Mouse (Mus musculus): ENCODE data around the gene Wfdc13. TPM values are rescaled to one million over a fixed set of nuclear protein-coding genes. Genes with fewer than 3 reads are reported as not detected.

The Wfdc13 gene
- polyA plus RNA-seq (2015; fragmentation: Nextera tagmentation; extraction: Ambion mirVana) = 0.15 TPM in 1 of 2 replicates, not detected in the other

DNA sequence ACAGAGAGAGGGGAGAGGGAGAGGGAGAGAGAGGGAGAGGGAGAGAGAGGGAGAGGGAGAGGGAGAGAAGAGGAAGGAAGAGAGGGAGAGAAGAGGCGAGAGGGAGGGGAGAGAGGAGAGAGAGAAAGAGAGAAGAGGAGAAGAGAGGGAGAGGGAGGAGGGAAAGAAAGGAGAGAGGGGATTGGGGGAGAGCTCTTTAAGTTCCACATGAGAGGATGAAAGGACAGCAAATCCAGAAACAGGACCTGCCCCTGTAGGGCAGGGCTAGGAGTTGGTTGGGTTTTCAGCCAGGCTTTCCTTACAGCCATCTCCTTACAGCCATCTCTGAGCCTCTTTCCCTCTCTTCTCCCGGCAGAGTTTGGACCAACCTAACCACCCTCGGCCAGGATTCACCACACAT lies at the start of gene Wfdc13:
Gene Wfdc13 (plus strand): TSS at position 301 of the 400 bp plus-strand sequence.
- no peak within 1 kb of the TSS for H3K9ac ChIP-seq (ENCODE audit: low read depth, low read length)
- H3K36me3 ChIP-seq (ENCODE audit: control insufficient read depth, insufficient read depth, low read length) = no peaks in the 10 kb centered on the region
- H3K9me3 ChIP-seq (ENCODE audit: control insufficient read depth, low read length) = no peaks in the 10 kb centered on the region
- H3K27ac ChIP-seq (ENCODE audit: low read depth, low read length) = no peak within 1 kb of the TSS
- no peaks in the 10 kb centered on the region for H3K4me1 ChIP-seq (ENCODE audit: control insufficient read depth, insufficient read depth, low read depth, low read length)
- no peak within 1 kb of the TSS for H3K4me2 ChIP-seq (ENCODE audit: low read length)
- H3K4me3 ChIP-seq (ENCODE audit: low read length) = no peak within 1 kb of the TSS
- 80% methylated on average over 3 of the region's 3 CpGs for WGBS
- H3K27me3 ChIP-seq (replicated peaks; ENCODE audit: control insufficient read depth, insufficient read depth, low read length) = no peaks in the 10 kb centered on the region
- ATAC-seq = no peak

DNA sequence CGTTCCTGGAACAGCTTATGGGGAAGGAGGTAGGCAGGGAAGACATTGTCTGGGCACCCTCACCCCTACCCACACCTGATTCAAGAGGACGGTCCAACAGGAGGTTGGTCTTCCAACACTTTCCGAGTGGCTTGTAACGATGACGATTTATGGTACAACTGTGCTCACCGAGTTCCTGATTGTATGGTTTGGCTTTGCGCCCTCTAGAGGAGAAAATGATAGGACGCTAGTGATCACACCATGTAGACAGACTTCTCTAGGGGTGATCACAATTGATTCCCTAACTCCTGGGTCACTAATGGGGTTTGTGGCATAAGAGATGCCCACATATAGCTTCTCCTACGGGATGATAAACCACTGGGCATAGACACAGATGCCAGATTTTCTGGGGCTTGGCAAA lies 49.6 kb upstream of the Wfdc13 start:
- Histone ChIP-seq H3K27ac (ENCODE audit: low read depth, low read length) (no peak overlapping the region), H3K9ac (ENCODE audit: low read depth, low read length) (no peak overlapping the region), H3K4me3 (ENCODE audit: low read length) (no peak overlapping the region), H3K9me3 (ENCODE audit: control insufficient read depth, low read length) (no peaks in the 10 kb centered on the region), H3K4me2 (ENCODE audit: low read length) (no peak overlapping the region), H3K4me1 (ENCODE audit: control insufficient read depth, insufficient read depth, low read depth, low read length) (no peaks in the 10 kb centered on the region), H3K27me3 (replicated peaks; ENCODE audit: control insufficient read depth, insufficient read depth, low read length) (no peaks in the 10 kb centered on the region), H3K36me3 (ENCODE audit: control insufficient read depth, insufficient read depth, low read length) (no peaks in the 10 kb centered on the region)
- no peak for ATAC-seq
- 83% methylated on average over 9 of the region's 9 CpGs for WGBS

DNA sequence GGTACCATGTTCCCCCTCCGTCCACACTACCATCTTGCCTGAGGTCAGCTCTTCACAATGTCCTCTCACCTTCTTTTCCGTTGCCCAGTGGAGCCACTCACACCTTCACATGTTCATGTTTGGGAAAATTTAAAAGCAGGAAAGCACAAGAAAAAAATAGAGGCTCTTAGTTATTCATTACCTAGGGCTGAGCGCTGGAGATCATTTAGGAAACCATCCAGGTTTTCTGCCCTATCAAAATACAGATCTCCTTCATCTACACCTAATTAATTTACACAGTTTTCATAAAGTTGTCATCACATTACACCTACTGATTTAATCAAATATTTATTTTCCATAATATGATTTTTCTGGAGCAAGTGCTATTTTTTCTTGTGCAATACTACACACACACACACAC lies 46.2 kb upstream of the Wfdc13 start, which contains the start of gene Wfdc16:
Gene Wfdc16 (minus strand): TSS at position 101 of the 400 bp plus-strand sequence.
- no peak within 1 kb of the TSS for H3K9ac ChIP-seq (ENCODE audit: low read depth, low read length)
- WGBS = 91% methylated on average over 3 of the region's 3 CpGs
- H3K27me3 ChIP-seq (replicated peaks; ENCODE audit: control insufficient read depth, insufficient read depth, low read length) = no peaks in the 10 kb centered on the region
- no peak within 1 kb of the TSS for H3K4me3 ChIP-seq (ENCODE audit: low read length)
- no peak within 1 kb of the TSS for H3K4me2 ChIP-seq (ENCODE audit: low read length)
- ATAC-seq = no peak
- H3K36me3 ChIP-seq (ENCODE audit: control insufficient read depth, insufficient read depth, low read length) = no peaks in the 10 kb centered on the region
- no peaks in the 10 kb centered on the region for H3K9me3 ChIP-seq (ENCODE audit: control insufficient read depth, low read length)
- no peaks in the 10 kb centered on the region for H3K4me1 ChIP-seq (ENCODE audit: control insufficient read depth, insufficient read depth, low read depth, low read length)
- no peak within 1 kb of the TSS for H3K27ac ChIP-seq (ENCODE audit: low read depth, low read length)

DNA sequence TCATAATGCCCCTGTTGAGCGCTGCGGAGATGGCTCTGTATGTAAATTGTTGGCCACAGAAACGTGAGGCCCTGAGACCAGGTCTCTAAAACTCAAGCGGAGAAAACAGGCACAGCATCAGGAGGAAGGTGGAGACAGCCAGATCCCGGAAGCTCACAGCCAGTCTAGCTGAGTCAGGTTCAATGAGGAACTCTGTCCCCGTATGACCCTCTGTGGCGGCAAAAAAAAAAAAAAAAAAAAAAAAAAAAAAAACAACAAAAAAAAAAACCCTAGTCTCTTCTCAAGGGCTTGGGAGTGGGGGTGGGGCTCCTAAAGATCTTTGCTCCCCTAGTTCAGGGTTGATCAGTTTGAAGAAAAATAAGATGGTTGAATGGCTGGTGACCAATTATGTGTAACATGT lies 43.8 kb upstream of the Wfdc13 start:
- no peak overlapping the region for H3K27ac ChIP-seq (ENCODE audit: low read depth, low read length)
- no peaks in the 10 kb centered on the region for H3K9me3 ChIP-seq (ENCODE audit: control insufficient read depth, low read length)
- 70% methylated on average over 7 of the region's 7 CpGs for WGBS
- H3K4me1 ChIP-seq (ENCODE audit: control insufficient read depth, insufficient read depth, low read depth, low read length) = no peaks in the 10 kb centered on the region
- no peak overlapping the region for H3K4me2 ChIP-seq (ENCODE audit: low read length)
- H3K27me3 ChIP-seq (replicated peaks; ENCODE audit: control insufficient read depth, insufficient read depth, low read length) = no peaks in the 10 kb centered on the region
- H3K36me3 ChIP-seq (ENCODE audit: control insufficient read depth, insufficient read depth, low read length) = no peaks in the 10 kb centered on the region
- ATAC-seq = no peak
- H3K9ac ChIP-seq (ENCODE audit: low read depth, low read length) = no peak overlapping the region
- H3K4me3 ChIP-seq (ENCODE audit: low read length) = no peak overlapping the region

DNA sequence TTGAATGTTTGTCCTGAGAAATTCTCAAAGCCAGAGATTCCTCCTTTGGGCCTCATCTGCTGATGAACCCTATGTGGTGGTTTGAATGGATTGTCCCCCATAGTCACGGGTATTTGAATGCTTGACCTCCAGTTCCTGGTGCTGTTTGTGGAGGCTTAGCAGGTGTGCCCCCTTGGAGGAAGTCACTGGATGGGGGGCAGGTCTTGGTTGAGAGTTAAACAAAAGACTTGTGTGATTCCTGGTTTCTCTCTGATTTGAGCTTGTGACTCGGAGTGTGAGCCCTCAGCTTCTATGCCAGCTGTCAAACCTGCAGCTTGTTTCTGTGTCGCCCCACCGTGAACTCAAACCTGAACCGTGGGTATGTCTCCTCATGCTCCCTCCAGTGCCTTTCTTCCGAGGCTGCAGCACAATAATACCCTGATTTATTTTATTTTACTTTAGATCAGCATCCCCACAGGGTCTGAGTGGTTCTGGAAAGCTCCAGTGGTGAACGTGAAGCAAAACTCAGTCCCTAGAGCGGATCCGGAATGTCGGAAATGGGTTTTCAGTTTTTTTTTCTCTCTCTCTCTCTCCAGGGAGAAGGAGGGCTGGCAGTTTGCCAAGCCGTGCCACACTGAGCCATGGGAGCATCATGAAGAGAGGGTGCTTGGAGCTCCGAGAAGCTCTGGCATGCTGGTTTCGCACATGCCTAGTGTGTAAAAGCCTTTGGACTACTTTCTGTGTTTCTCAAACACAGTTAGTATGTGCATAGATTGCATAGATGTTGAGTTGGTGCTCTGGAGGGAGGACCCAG lies 42.8 kb upstream of the Wfdc13 start:
- H3K27ac ChIP-seq (ENCODE audit: low read depth, low read length) = no peak overlapping the region
- ATAC-seq = no peak
- WGBS = 68% methylated on average over 13 of the region's 13 CpGs

DNA sequence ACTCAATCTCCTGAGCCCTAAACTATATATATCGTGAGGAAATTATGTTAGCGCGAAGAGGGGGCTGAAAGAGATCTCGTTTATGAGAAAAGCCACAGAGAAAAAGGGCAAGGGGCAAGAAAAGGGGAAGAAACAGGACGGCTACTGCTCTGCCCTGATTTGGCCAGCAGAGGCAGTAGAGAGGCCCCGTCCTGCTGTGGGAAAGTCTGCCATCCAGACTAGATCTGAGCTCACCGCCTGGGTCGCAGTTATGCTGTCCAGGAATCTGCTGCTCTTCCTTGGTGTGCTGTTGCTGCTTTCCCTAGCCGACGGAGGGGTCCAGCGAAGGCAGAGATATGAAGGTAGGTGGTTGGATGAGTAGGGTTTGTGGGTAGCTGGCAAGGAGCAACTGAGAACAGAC lies 29.0 kb upstream of the Wfdc13 start, which contains the start of gene Wfdc10:
Gene Wfdc10 (plus strand): TSS at position 189 of the 400 bp plus-strand sequence.
- ATAC-seq = no peak

More for the DNA sequence above, 42.8 kb upstream of the Wfdc13 start:
- Histone ChIP-seq H3K4me2 (ENCODE audit: low read length) (no peak overlapping the region), H3K9me3 (ENCODE audit: control insufficient read depth, low read length) (no peaks in the 10 kb centered on the region), H3K36me3 (ENCODE audit: control insufficient read depth, insufficient read depth, low read length) (no peaks in the 10 kb centered on the region), H3K4me3 (ENCODE audit: low read length) (no peak overlapping the region), H3K27me3 (replicated peaks; ENCODE audit: control insufficient read depth, insufficient read depth, low read length) (no peaks in the 10 kb centered on the region), H3K4me1 (ENCODE audit: control insufficient read depth, insufficient read depth, low read depth, low read length) (no peaks in the 10 kb centered on the region), H3K9ac (ENCODE audit: low read depth, low read length) (no peak overlapping the region)

DNA sequence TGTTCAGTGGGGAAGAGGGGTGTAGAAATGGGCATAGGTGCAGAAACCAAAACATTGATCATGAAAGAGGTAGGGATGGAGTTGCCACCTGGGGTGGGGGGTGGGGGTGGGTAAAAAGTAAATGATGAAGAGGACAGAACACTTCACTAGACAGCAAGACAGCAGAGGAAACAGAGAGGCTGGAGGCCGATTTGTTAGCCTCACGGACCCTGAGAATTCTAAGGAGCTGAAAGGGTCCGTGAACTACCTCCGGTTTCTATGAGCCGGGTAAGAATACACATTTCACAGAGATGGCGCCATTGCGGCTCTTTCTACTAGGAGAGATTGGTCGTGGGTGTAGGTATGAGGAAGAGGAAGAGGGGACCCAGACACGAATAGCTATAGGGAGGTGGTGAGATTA lies 28.4 kb upstream of the Wfdc13 start, which contains the start of gene Wfdc9:
Gene Wfdc9 (minus strand): TSS at position 101 of the 400 bp plus-strand sequence.
- no peak within 1 kb of the TSS for H3K9ac ChIP-seq (ENCODE audit: low read depth, low read length)
- H3K36me3 ChIP-seq (ENCODE audit: control insufficient read depth, insufficient read depth, low read length) = no peaks in the 10 kb centered on the region
- no peak for ATAC-seq
- no peaks in the 10 kb centered on the region for H3K4me1 ChIP-seq (ENCODE audit: control insufficient read depth, insufficient read depth, low read depth, low read length)
- 86% methylated on average over 9 of the region's 9 CpGs for WGBS
- H3K4me3 ChIP-seq (ENCODE audit: low read length) = no peak within 1 kb of the TSS
- H3K27me3 ChIP-seq (replicated peaks; ENCODE audit: control insufficient read depth, insufficient read depth, low read length) = no peaks in the 10 kb centered on the region
- H3K9me3 ChIP-seq (ENCODE audit: control insufficient read depth, low read length) = no peaks in the 10 kb centered on the region
- H3K27ac ChIP-seq (ENCODE audit: low read depth, low read length) = no peak within 1 kb of the TSS
- H3K4me2 ChIP-seq (ENCODE audit: low read length) = no peak within 1 kb of the TSS

More for the DNA sequence above, 29.0 kb upstream of the Wfdc13 start, which contains the start of gene Wfdc10:
- no peaks in the 10 kb centered on the region for H3K27me3 ChIP-seq (replicated peaks; ENCODE audit: control insufficient read depth, insufficient read depth, low read length)
- H3K36me3 ChIP-seq (ENCODE audit: control insufficient read depth, insufficient read depth, low read length) = no peaks in the 10 kb centered on the region
- 20% methylated on average over 11 of the region's 11 CpGs for WGBS
- H3K9me3 ChIP-seq (ENCODE audit: control insufficient read depth, low read length) = no peaks in the 10 kb centered on the region
- H3K4me2 ChIP-seq (ENCODE audit: low read length) = no peak within 1 kb of the TSS
- no peak within 1 kb of the TSS for H3K27ac ChIP-seq (ENCODE audit: low read depth, low read length)
- H3K9ac ChIP-seq (ENCODE audit: low read depth, low read length) = no peak within 1 kb of the TSS
- H3K4me3 ChIP-seq (ENCODE audit: low read length) = no peak within 1 kb of the TSS
- H3K4me1 ChIP-seq (ENCODE audit: control insufficient read depth, insufficient read depth, low read depth, low read length) = no peaks in the 10 kb centered on the region

DNA sequence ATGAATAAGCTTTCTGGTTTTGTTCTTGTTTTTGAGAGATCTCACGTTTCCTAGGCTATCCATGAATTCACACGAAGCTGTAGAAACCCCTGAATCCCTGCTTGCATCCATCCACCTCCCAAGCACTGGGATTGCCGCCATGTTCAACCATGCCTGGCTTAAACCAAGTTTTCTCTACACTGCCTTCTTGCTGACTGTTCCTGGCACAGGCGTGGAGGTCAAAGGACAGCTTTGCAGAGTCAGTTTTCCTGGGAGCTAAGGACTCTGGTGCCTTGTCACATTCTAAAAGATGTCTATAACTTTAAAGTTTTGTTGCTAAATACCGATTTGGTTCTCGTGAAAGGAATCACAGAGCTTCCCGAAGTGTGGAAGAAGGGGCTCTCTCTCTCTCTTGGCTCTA lies 20.1 kb upstream of the Wfdc13 start:
- Histone ChIP-seq H3K27ac (ENCODE audit: low read depth, low read length) (no peak overlapping the region), H3K4me1 (ENCODE audit: control insufficient read depth, insufficient read depth, low read depth, low read length) (no peaks in the 10 kb centered on the region), H3K27me3 (replicated peaks; ENCODE audit: control insufficient read depth, insufficient read depth, low read length) (no peaks in the 10 kb centered on the region), H3K36me3 (ENCODE audit: control insufficient read depth, insufficient read depth, low read length) (no peaks in the 10 kb centered on the region), H3K9ac (ENCODE audit: low read depth, low read length) (no peak overlapping the region), H3K4me2 (ENCODE audit: low read length) (no peak overlapping the region), H3K9me3 (ENCODE audit: control insufficient read depth, low read length) (no peaks in the 10 kb centered on the region), H3K4me3 (ENCODE audit: low read length) (no peak overlapping the region)
- 93% methylated on average over 7 of the region's 7 CpGs for WGBS
- ATAC-seq = no peak

DNA sequence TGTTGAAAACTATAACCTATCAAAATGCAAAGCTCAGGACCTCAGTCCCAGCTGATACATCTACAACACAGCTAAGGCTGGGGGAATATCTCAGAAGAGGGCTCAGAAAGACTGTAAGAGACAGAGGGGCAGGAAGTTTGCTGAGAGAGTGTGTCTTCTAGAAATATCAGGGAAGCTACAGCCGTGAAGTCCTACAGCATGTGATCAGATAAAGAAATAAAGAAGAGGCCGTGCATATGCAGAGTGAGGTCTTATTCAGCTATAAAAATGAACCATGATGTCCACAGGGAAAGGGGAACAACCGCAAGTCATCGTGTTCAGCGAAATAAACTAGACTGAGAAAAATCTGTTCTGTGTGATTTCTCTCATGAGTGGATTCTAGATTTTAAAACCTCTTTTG lies 14.6 kb upstream of the Wfdc13 start:
- no peaks in the 10 kb centered on the region for H3K36me3 ChIP-seq (ENCODE audit: control insufficient read depth, insufficient read depth, low read length)
- WGBS = 80% methylated on average over 5 of the region's 5 CpGs
- H3K9me3 ChIP-seq (ENCODE audit: control insufficient read depth, low read length) = peaks cover 3% of the 10 kb centered on the region; the same call in 1 of the 2 replicates
- H3K4me3 ChIP-seq (ENCODE audit: low read length) = no peak overlapping the region
- H3K4me2 ChIP-seq (ENCODE audit: low read length) = no peak overlapping the region
- ATAC-seq = no peak
- no peaks in the 10 kb centered on the region for H3K4me1 ChIP-seq (ENCODE audit: control insufficient read depth, insufficient read depth, low read depth, low read length)
- H3K9ac ChIP-seq (ENCODE audit: low read depth, low read length) = no peak overlapping the region
- no peaks in the 10 kb centered on the region for H3K27me3 ChIP-seq (replicated peaks; ENCODE audit: control insufficient read depth, insufficient read depth, low read length)
- no peak overlapping the region for H3K27ac ChIP-seq (ENCODE audit: low read depth, low read length)
